Mouse (Mus musculus): ENCODE results near the gene Gm49318. TPM values are rescaled to one million over a fixed set of nuclear protein-coding genes. Genes with fewer than 3 reads are reported as not detected.
A peak's percentile ranks its signal among the peaks of the same experiment; 100 is the strongest.

The Gm49318 gene
- polyA plus RNA-seq, 1 experiment from 2014 or later = not detected

DNA sequence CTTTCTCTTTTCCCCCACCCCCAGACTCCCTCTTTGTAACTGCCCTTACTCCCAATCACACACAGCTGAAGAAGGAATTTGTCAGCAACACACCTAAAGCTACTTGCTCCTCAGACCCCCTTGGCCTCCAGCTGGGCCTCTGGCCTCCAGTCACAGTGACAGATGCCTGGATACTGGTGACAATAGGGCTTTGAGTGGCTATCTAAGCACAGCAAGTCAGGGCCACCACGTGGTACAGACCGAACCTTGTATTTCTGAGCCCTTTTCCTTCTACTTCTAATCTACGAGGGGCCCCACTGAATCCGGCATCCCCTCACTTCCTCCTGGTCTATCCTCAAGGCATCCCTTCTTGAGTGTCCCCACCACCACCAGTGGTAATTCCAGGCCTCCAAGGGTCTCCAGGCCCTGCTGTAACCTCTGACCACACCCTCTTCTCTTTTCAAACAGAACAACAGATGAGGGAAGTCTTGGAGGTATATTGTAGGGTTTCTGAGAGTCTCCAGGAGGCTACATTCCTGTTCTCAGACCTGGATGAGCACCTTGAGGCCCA is 21.3 kb downstream of the Gm49318 start:
- H3K27me3 ChIP-seq (replicated peaks; ENCODE audit: control insufficient read depth, insufficient read depth, low read length) = peaks cover 36% of the 10 kb centered on the region
- no peaks in the 10 kb centered on the region for H3K9me3 ChIP-seq (ENCODE audit: control insufficient read depth, low read length)
- no peak overlapping the region for H3K4me3 ChIP-seq (ENCODE audit: low read length)
- 0 out of 2 replicates have a peak overlapping the region, but pooled peaks have one; percentile 16 for H3K27ac ChIP-seq (ENCODE audit: low read length)
- H3K4me1 ChIP-seq (ENCODE audit: control insufficient read depth, insufficient read depth, low read length) = peaks cover 21% of the 10 kb centered on the region
- no peaks in the 10 kb centered on the region for H3K36me3 ChIP-seq (ENCODE audit: control insufficient read depth, insufficient read depth, low read length)
- H3K4me2 ChIP-seq (ENCODE audit: low read depth, low read length) = no peak overlapping the region
- ATAC-seq = peak; percentile 29
- 49% methylated on average over 4 of the region's 4 CpGs for WGBS
- H3K9ac ChIP-seq (ENCODE audit: low read depth, low read length) = no peak overlapping the region

DNA sequence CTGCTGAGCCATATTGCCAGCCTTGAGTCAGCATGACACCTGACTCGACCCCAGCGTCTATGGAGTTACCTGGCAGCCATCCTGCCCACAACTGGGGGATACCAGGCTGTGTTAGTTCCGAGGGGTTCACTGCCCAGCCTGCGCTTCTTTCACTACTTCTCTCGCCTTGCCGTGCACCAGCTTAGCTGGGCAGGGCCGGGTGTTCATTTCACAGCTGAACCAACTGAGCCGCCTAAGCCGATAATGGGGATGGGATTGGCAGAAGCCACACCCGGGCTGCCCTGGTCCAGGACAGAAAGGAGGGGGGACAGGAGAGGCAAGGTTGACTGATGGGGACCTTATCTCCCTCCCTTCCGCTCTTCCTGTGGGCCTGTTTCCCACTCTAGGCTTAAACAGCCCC is 21.7 kb downstream of the Gm49318 start:
- Histone ChIP-seq H3K4me3 (ENCODE audit: low read length) (no peak overlapping the region), H3K9me3 (ENCODE audit: control insufficient read depth, low read length) (no peaks in the 10 kb centered on the region), H3K27me3 (replicated peaks; ENCODE audit: control insufficient read depth, insufficient read depth, low read length) (peaks cover 32% of the 10 kb centered on the region), H3K4me1 (ENCODE audit: control insufficient read depth, insufficient read depth, low read length) (peaks cover 16% of the 10 kb centered on the region), H3K27ac (ENCODE audit: low read length) (no peak overlapping the region), H3K9ac (ENCODE audit: low read depth, low read length) (no peak overlapping the region), H3K36me3 (ENCODE audit: control insufficient read depth, insufficient read depth, low read length) (no peaks in the 10 kb centered on the region), H3K4me2 (ENCODE audit: low read depth, low read length) (no peak overlapping the region)
- ATAC-seq = peak; percentile 3; the same call in 1 of the 2 replicates
- 57% methylated on average over 11 of the region's 11 CpGs for WGBS

DNA sequence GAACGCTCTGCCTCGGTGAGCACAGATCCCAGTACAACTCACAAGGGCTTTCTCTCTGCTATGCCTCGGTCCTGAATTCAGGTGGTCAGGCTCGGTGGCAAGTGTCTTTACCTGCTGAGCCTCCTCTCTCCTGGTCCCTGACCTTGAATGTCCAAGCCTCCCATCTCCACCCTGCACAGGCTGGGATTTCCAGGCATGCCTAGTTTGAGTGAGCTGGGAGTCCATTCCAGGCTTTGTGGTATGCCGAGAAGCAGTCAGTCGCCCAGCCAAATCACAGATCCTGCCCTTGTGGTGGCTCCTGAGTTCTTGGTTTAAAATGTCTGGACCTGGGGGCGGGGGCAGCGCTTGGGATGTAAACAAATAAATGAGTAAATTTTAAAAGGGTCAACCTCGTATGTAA is 23.7 kb downstream of the Gm49318 start:
- Histone ChIP-seq H3K9me3 (ENCODE audit: control insufficient read depth, low read length) (no peaks in the 10 kb centered on the region), H3K27me3 (replicated peaks; ENCODE audit: control insufficient read depth, insufficient read depth, low read length) (peaks cover 22% of the 10 kb centered on the region), H3K4me3 (ENCODE audit: low read length) (no peak overlapping the region), H3K36me3 (ENCODE audit: control insufficient read depth, insufficient read depth, low read length) (no peaks in the 10 kb centered on the region), H3K4me2 (ENCODE audit: low read depth, low read length) (no peak overlapping the region), H3K4me1 (ENCODE audit: control insufficient read depth, insufficient read depth, low read length) (peaks cover 15% of the 10 kb centered on the region), H3K27ac (ENCODE audit: low read length) (no peak overlapping the region), H3K9ac (ENCODE audit: low read depth, low read length) (no peak overlapping the region)
- WGBS = 56% methylated on average over 9 of the region's 9 CpGs
- no peak for ATAC-seq

DNA sequence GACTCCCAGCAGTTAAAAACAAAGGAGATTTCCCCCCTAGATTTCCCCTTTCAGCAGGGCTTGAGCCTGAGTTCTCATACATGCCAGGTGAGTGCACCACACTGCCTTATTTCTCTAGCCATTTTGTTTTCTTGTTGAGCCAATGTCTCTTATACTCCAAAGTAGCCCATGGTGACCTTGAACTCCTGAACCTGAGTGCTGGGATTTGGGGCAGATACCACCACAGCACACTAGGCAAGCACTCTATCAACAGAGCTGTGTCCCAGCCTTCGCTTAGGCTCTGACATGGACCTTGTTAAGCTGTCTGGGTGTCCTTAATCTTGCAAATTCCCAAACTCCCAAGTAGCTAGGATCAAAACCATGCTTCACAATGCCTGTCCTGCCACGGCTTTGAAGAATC is 29.2 kb downstream of the Gm49318 start:
- Histone ChIP-seq H3K36me3 (ENCODE audit: control insufficient read depth, insufficient read depth, low read length) (no peaks in the 10 kb centered on the region), H3K4me1 (ENCODE audit: control insufficient read depth, insufficient read depth, low read length) (no peaks in the 10 kb centered on the region), H3K4me3 (ENCODE audit: low read length) (no peak overlapping the region), H3K27ac (ENCODE audit: low read length) (no peak overlapping the region), H3K9me3 (ENCODE audit: control insufficient read depth, low read length) (no peaks in the 10 kb centered on the region), H3K27me3 (replicated peaks; ENCODE audit: control insufficient read depth, insufficient read depth, low read length) (no peaks in the 10 kb centered on the region), H3K4me2 (ENCODE audit: low read depth, low read length) (no peak overlapping the region), H3K9ac (ENCODE audit: low read depth, low read length) (no peak overlapping the region)
- no peak for ATAC-seq
- WGBS = 51% methylated on average over 2 of the region's 2 CpGs

DNA sequence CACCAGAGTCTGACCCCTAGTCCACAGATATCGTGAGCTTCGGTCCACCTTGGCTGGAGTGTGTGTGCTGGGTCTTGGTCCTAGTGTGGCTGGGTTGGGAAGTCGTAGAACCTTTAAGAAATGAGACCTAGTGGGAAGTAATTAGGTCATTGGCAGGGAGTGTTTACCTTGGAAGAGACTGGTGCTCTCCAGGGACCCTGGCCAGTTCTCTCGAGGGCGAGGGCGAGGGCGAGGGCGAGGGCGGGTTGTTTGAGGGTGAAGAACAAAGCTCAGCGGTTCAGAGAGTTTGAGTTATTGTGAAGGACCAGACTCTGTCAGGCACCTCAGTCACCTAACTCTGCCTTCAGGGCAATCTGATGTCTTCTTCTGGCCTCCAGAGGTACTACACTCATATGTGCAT is 33.2 kb downstream of the Gm49318 start:
- 62% methylated on average over 10 of the region's 10 CpGs for WGBS
- no peak overlapping the region for H3K4me2 ChIP-seq (ENCODE audit: low read depth, low read length)
- ATAC-seq = no peak

DNA sequence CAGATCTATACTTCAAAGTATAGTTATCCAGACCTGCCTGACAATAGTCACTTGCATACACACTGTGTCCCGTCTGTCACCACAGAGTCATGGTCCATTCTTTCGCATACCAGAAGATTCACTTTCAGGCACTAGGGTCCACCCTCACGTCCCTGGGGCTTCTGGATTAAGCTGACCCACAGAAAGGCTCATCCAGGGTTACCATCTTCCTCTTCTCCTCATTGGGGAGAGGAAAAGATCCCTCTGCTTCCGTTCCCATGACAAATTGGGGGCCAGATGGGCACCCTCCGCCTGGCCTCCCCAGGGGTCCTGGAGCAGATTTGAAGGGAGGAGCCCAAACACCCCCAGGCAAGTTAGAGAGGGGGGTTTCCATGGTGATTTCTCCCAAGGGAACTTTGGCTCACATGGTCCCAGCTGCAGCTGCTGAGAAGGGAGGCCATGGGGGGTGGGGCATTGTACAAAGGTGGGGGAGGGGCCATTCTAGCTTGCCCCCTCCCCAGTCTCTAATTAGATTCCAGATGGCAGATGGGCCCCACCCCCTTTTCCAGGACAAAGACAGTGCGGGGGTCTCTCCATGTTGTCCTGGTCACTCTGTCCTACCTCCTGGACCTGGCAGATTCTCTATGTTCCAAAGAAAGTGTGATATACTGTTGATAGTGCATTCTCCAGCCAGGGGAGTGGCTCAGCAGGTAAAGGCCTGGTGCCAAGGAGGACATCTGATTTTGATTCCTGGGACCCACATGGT is 35.6 kb downstream of the Gm49318 start:
- no peaks in the 10 kb centered on the region for H3K9me3 ChIP-seq (ENCODE audit: control insufficient read depth, low read length)
- H3K4me1 ChIP-seq (ENCODE audit: control insufficient read depth, insufficient read depth, low read length) = no peaks in the 10 kb centered on the region
- H3K36me3 ChIP-seq (ENCODE audit: control insufficient read depth, insufficient read depth, low read length) = no peaks in the 10 kb centered on the region
- H3K27ac ChIP-seq (ENCODE audit: low read length) = no peak overlapping the region
- 54% methylated on average over 6 of the region's 6 CpGs for WGBS
- no peak for ATAC-seq
- H3K9ac ChIP-seq (ENCODE audit: low read depth, low read length) = no peak overlapping the region
- no peaks in the 10 kb centered on the region for H3K27me3 ChIP-seq (replicated peaks; ENCODE audit: control insufficient read depth, insufficient read depth, low read length)
- H3K4me3 ChIP-seq (ENCODE audit: low read length) = no peak overlapping the region
- no peak overlapping the region for H3K4me2 ChIP-seq (ENCODE audit: low read depth, low read length)

More for the DNA sequence above, 33.2 kb downstream of the Gm49318 start:
- H3K36me3 ChIP-seq (ENCODE audit: control insufficient read depth, insufficient read depth, low read length) = no peaks in the 10 kb centered on the region
- no peak overlapping the region for H3K9ac ChIP-seq (ENCODE audit: low read depth, low read length)
- H3K27me3 ChIP-seq (replicated peaks; ENCODE audit: control insufficient read depth, insufficient read depth, low read length) = no peaks in the 10 kb centered on the region
- no peak overlapping the region for H3K4me3 ChIP-seq (ENCODE audit: low read length)
- H3K4me1 ChIP-seq (ENCODE audit: control insufficient read depth, insufficient read depth, low read length) = no peaks in the 10 kb centered on the region
- no peak overlapping the region for H3K27ac ChIP-seq (ENCODE audit: low read length)
- H3K9me3 ChIP-seq (ENCODE audit: control insufficient read depth, low read length) = no peaks in the 10 kb centered on the region

DNA sequence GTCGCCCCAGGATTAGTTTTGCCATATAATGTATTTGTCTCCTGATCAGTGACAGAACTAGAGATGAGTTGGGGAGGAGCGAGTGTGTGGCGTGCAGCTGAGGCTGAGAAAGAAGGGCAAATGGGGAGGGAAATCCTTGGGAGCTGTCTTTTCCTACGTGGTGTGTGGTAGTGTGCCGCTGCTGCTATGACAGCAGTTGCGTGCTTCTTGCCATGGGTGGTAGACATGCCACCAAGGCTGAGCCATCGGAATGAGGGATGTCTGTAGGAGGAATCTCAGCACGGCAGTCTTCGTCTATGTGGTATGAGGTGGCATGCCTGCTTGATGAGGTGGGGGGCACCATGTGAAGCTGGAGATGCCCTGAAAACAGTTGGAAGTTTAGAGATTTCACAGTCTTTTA is 40.7 kb downstream of the Gm49318 start:
- WGBS = 89% methylated on average over 9 of the region's 9 CpGs
- Histone ChIP-seq H3K27ac (ENCODE audit: low read length) (no peak overlapping the region), H3K27me3 (replicated peaks; ENCODE audit: control insufficient read depth, insufficient read depth, low read length) (no peaks in the 10 kb centered on the region), H3K36me3 (ENCODE audit: control insufficient read depth, insufficient read depth, low read length) (no peaks in the 10 kb centered on the region), H3K4me3 (ENCODE audit: low read length) (no peak overlapping the region), H3K9me3 (ENCODE audit: control insufficient read depth, low read length) (no peaks in the 10 kb centered on the region), H3K4me1 (ENCODE audit: control insufficient read depth, insufficient read depth, low read length) (no peaks in the 10 kb centered on the region), H3K9ac (ENCODE audit: low read depth, low read length) (no peak overlapping the region), H3K4me2 (ENCODE audit: low read depth, low read length) (no peak overlapping the region)
- no peak for ATAC-seq

DNA sequence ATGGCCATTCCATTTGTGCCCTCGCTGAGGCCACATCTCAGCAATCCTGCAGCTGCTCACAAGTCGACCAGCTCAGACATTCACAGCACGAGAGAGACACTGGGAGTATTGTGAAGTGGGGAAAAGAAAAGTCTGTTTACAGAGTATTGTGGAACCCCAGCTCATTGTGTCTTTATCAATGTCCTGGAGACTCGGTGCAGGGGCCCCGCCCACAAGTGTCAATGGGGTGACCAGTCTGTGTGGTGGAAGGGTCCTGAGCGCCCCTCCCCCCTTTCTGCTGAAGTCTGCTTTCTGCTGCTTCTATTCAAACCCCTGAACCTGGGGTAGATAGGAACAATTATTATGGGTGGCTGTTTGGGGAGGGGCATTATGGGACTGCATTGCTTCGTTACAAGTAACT is 42.6 kb downstream of the Gm49318 start:
- Histone ChIP-seq H3K27ac (ENCODE audit: low read length) (no peak overlapping the region), H3K4me1 (ENCODE audit: control insufficient read depth, insufficient read depth, low read length) (no peaks in the 10 kb centered on the region), H3K27me3 (replicated peaks; ENCODE audit: control insufficient read depth, insufficient read depth, low read length) (no peaks in the 10 kb centered on the region), H3K36me3 (ENCODE audit: control insufficient read depth, insufficient read depth, low read length) (no peaks in the 10 kb centered on the region), H3K4me2 (ENCODE audit: low read depth, low read length) (no peak overlapping the region), H3K9ac (ENCODE audit: low read depth, low read length) (no peak overlapping the region), H3K4me3 (ENCODE audit: low read length) (no peak overlapping the region), H3K9me3 (ENCODE audit: control insufficient read depth, low read length) (no peaks in the 10 kb centered on the region)
- ATAC-seq = no peak
- 47% methylated on average over 7 of the region's 7 CpGs for WGBS

DNA sequence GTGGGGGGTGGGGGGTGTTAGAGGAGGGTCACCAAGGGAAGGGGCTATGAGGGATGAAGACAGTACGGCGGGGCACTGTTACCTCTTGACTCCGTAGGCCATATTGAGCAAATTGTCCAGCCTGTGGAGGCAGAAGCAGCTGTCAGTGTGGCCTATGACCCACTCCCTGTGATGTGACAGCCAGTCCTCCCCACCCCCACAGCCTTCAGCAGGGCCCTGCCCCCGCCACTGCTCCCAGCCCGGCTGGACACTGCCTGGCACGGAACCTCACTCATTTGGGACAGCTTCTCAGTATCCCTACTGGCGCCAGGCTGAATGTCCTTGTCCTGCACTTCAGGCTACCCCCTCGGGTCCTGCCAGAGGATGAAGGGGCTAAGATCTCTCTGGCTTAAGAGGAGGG is 46.5 kb downstream of the Gm49318 start:
- no peak for ATAC-seq
- Histone ChIP-seq H3K9me3 (ENCODE audit: control insufficient read depth, low read length) (no peaks in the 10 kb centered on the region), H3K4me1 (ENCODE audit: control insufficient read depth, insufficient read depth, low read length) (no peaks in the 10 kb centered on the region), H3K36me3 (ENCODE audit: control insufficient read depth, insufficient read depth, low read length) (no peaks in the 10 kb centered on the region), H3K4me2 (ENCODE audit: low read depth, low read length) (no peak overlapping the region), H3K9ac (ENCODE audit: low read depth, low read length) (no peak overlapping the region), H3K27ac (ENCODE audit: low read length) (no peak overlapping the region), H3K27me3 (replicated peaks; ENCODE audit: control insufficient read depth, insufficient read depth, low read length) (no peaks in the 10 kb centered on the region), H3K4me3 (ENCODE audit: low read length) (no peak overlapping the region)
- 58% methylated on average over 8 of the region's 8 CpGs for WGBS
